Mouse (Mus musculus) 416B (cell line): ENCODE results near the gene Nkapd1.
"Not testable (repeated sequence)": the region's sequence is repeated elsewhere in the genome, so short reads cannot be mapped to it uniquely, and the experiment has no call there.

ENCODE experiments used
- DNase-seq: peaks from one replicate; pipeline ENCODE4 v3.0.0; 2011; ENCODE audit warnings: low read depth

The Nkapd1 gene

GRCm38 (mm10) chr9:50616766-50617603 lies at the start of gene Nkapd1, which contains the start of gene Pih1d2:
Gene Nkapd1 (minus strand): TSS chr9:50617464.
Gene Pih1d2 (plus strand): TSS chr9:50617321.
- DNase-seq, result peak; percentile 95

GRCm38 (mm10) chr9:50666442-50666841 lies 49.2 kb upstream of the Nkapd1 start:
- no peak for DNase-seq

GRCm38 (mm10) chr9:50664826-50665225 lies 47.6 kb upstream of the Nkapd1 start:
- DNase-seq, result no peak

GRCm38 (mm10) chr9:50660431-50660830 lies 43.2 kb upstream of the Nkapd1 start:
- DNase-seq, result no peak

- DNase-seq, result peak; percentile 92
These were observed 42.3 kb upstream of the Nkapd1 start, which contains the start of gene Dlat for GRCm38 (mm10) chr9:50659392-50660217. Gene Dlat (minus strand): TSS chr9:50659780.

- DNase-seq, result peak; percentile 24
These were observed 41.7 kb upstream of the Nkapd1 start for GRCm38 (mm10) chr9:50658941-50659388.

GRCm38 (mm10) chr9:50658391-50658790 lies 41.1 kb upstream of the Nkapd1 start:
- DNase-seq, result peak; percentile 52

- no peak for DNase-seq
These were observed 33.2 kb upstream of the Nkapd1 start for GRCm38 (mm10) chr9:50650503-50650902.

GRCm38 (mm10) chr9:50646826-50647370 lies 29.6 kb upstream of the Nkapd1 start:
- DNase-seq, result no peak

- no peak for DNase-seq
These were observed 17.0 kb upstream of the Nkapd1 start for GRCm38 (mm10) chr9:50634270-50634669.

GRCm38 (mm10) chr9:50633059-50633458 lies 15.8 kb upstream of the Nkapd1 start:
- peak; percentile 56 for DNase-seq

GRCm38 (mm10) chr9:50632016-50632688 lies 14.9 kb upstream of the Nkapd1 start:
- DNase-seq, result peak; percentile 32

GRCm38 (mm10) chr9:50630903-50631302 lies 13.6 kb upstream of the Nkapd1 start:
- not testable (repeated sequence) for DNase-seq

- no peak for DNase-seq
These were observed 598 bp upstream of the Nkapd1 start for GRCm38 (mm10) chr9:50617794-50618330.

GRCm38 (mm10) chr9:50616161-50616560 lies 1.1 kb downstream of the Nkapd1 start:
- DNase-seq, result no peak

GRCm38 (mm10) chr9:50612115-50612514 lies 5.1 kb downstream of the Nkapd1 start:
- no peak for DNase-seq

GRCm38 (mm10) chr9:50604338-50604737 lies 12.9 kb downstream of the Nkapd1 start:
- peak; percentile 43 for DNase-seq

GRCm38 (mm10) chr9:50603998-50604324 lies 13.3 kb downstream of the Nkapd1 start:
- DNase-seq, result no peak

- DNase-seq, result peak; percentile 97
These were observed 13.9 kb downstream of the Nkapd1 start, which contains the start of the genes Sdhd and Timm8b for GRCm38 (mm10) chr9:50603189-50603997. Gene Sdhd (minus strand): TSS chr9:50603812. Gene Timm8b (plus strand): TSS chr9:50603910.

- DNase-seq, result no peak
These were observed 15.0 kb downstream of the Nkapd1 start for GRCm38 (mm10) chr9:50602055-50602845.
